ENCODE assay signal across 21 mouse cellular contexts in the genomic region with DNA sequence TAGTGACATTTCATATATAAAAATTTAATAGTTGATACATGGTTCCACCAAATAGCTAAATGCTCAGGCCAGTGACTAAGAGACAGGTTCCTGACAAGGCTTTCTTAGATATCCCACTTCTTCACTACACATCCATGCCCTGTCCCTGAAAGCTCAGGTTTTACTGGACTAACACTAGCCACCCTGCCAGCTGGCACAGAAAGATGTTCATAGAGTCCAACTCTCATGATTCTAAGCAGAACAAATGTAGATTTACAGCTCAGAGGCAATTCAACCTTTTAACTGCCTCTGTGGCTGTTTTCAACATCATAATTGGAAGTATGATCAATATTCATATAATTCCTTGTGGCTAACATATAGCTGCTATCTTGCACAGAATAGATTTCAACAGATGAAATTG. TPM values are rescaled to one million over a fixed set of nuclear protein-coding genes. Genes with fewer than 3 reads are reported as not detected.
"Had no signal": no experiment of that assay in that cellular context is flagged by ENCODE, and none has a peak within 500 bp of the region (broad histone marks: within the 10 kb centered on the region; RNA-seq: fewer than 3 reads in every experiment).

No protein-coding gene starts in this region.

- H3K27me3 ChIP-seq: intestine, embryonic 15.5 days; limb, embryonic 13.5 days; neural tube, embryonic 15.5 days had no signal

- H3K4me2 ChIP-seq: intestine, embryonic 15.5 days; limb, embryonic 13.5 days; liver, embryonic 11.5 days; lung, embryonic 14.5 days; neural tube, embryonic 15.5 days had no signal

- H3K36me3 ChIP-seq: intestine, embryonic 15.5 days; limb, embryonic 13.5 days; midbrain, embryonic 10.5 days; neural tube, embryonic 15.5 days had no signal

- H3K9me3 ChIP-seq: intestine, embryonic 15.5 days; limb, embryonic 13.5 days; midbrain, embryonic 10.5 days; neural tube, embryonic 15.5 days had no signal

- H3K4me3 ChIP-seq: intestine, embryonic 15.5 days; limb, embryonic 13.5 days; midbrain, embryonic 10.5 days; myocyte; neural tube, embryonic 15.5 days had no signal

- ATAC-seq: intestine, embryonic 15.5 days had no signal

- H3K27ac ChIP-seq: intestine, embryonic 15.5 days; limb, embryonic 13.5 days; midbrain, embryonic 10.5 days; neural tube, embryonic 15.5 days had no signal

- DNase-seq: kidney, adult 18-20 months; kidney, postnatal 25 days; lung, embryonic 14.5 days; lung, postnatal 10 days; lung, postnatal 4 days; midbrain, embryonic 14.5 days; right cerebral cortex, adult 18-20 months; right cerebral cortex, postnatal 25 days; thymus, postnatal 36 days had no signal

- H3K4me1 ChIP-seq: intestine, embryonic 15.5 days; limb, embryonic 13.5 days; midbrain, embryonic 10.5 days; neural tube, embryonic 15.5 days had no signal

- H3K9ac ChIP-seq: intestine, embryonic 15.5 days; limb, embryonic 13.5 days; lung, embryonic 14.5 days; neural tube, embryonic 15.5 days had no signal

RNA-seq across cellular contexts. Expression of a gene that starts 47.5 kb away (rescaled TPM):
- total RNA-seq: layer of hippocampus, postnatal 25 days; megakaryocyte, adult 5-6 weeks had no signal
- polyA plus RNA-seq: liver, embryonic 16.5 days; myocyte; small intestine, adult 2 months; stomach, embryonic 16.5 days; thymus, postnatal 0 days had no signal
